8 mouse cellular contexts compared by ENCODE assay signal in genomic region chr5:62706900-62707299, GRCm38 (mm10). TPM values are rescaled to one million over a fixed set of nuclear protein-coding genes. Genes with fewer than 3 reads are reported as not detected.
A peak's percentile ranks its signal among the peaks of the same experiment; 100 is the strongest.
DNase-seq lines count a peak whose midpoint lies in the region; ATAC-seq and TF ChIP-seq lines count a peak whose summit lies in the region.

No protein-coding gene starts in this region.

- no peaks in the 10 kb centered on the region for H3K27me3 ChIP-seq in kidney, embryonic 15.5 days
- H3K27me3 ChIP-seq in forebrain, postnatal 0 days (ENCODE audit: insufficient read depth, low read length): no peaks in the 10 kb centered on the region
- H3K27me3 ChIP-seq in midbrain, embryonic 16.5 days (ENCODE audit: control insufficient read depth, insufficient read depth, low read depth, low read length): no peaks in the 10 kb centered on the region

- DNase-seq in kidney, adult 9 months: peak; percentile 24
- DNase-seq in cerebellum, adult 11 months: peak; percentile 3
- peak; percentile 84 for DNase-seq in forebrain, postnatal 0 days
- DNase-seq in layer of hippocampus, postnatal 10 days (ENCODE audit: low spot score in 2 of 2): peak; percentile 49 to 65
- no peak for DNase-seq in urinary bladder, postnatal 36 days (ENCODE audit: low spot score in 2 of 2)
- no peak for DNase-seq in spleen, postnatal 4 days (ENCODE audit: low spot score in 2 of 2)

- H3K9me3 ChIP-seq in kidney, embryonic 15.5 days (replicated peaks): no peaks in the 10 kb centered on the region
- H3K9me3 ChIP-seq in forebrain, postnatal 0 days (ENCODE audit: low read length): no peaks in the 10 kb centered on the region
- H3K9me3 ChIP-seq in midbrain, embryonic 16.5 days (replicated peaks; ENCODE audit: control insufficient read depth, low read length, poor library complexity, severe bottlenecking): no peaks in the 10 kb centered on the region

- H3K4me2 ChIP-seq in kidney, embryonic 15.5 days: no peak overlapping the region
- no peak overlapping the region for H3K4me2 ChIP-seq in forebrain, postnatal 0 days (ENCODE audit: low read depth)
- peak overlapping the region; percentile 30 for H3K4me2 ChIP-seq in midbrain, embryonic 16.5 days (ENCODE audit: low read length)

- no peaks in the 10 kb centered on the region for H3K36me3 ChIP-seq in kidney, embryonic 15.5 days
- no peaks in the 10 kb centered on the region for H3K36me3 ChIP-seq in forebrain, postnatal 0 days (ENCODE audit: insufficient read depth)
- H3K36me3 ChIP-seq in midbrain, embryonic 16.5 days (ENCODE audit: control insufficient read depth, insufficient read depth, low read length): no peaks in the 10 kb centered on the region

- no peak overlapping the region for H3K4me3 ChIP-seq in kidney, embryonic 15.5 days (replicated peaks)
- no peak overlapping the region for H3K4me3 ChIP-seq in forebrain, postnatal 0 days (ENCODE audit: low read depth, low read length)
- no peak overlapping the region for H3K4me3 ChIP-seq in midbrain, embryonic 16.5 days (ENCODE audit: low read depth, low read length)

- TF ChIP-seq CTCF in forebrain, postnatal 0 days (IDR thresholded peaks at IDR 0.05; ENCODE audit: low read depth): peak; percentile 89

- no peak overlapping the region for H3K9ac ChIP-seq in kidney, embryonic 15.5 days
- H3K9ac ChIP-seq in forebrain, postnatal 0 days: no peak overlapping the region
- H3K9ac ChIP-seq in midbrain, embryonic 16.5 days (ENCODE audit: low read depth, low read length): no peak overlapping the region

- H3K27ac ChIP-seq in kidney, embryonic 15.5 days: no peak overlapping the region
- no peak overlapping the region for H3K27ac ChIP-seq in forebrain, postnatal 0 days (ENCODE audit: low read depth, low read length)
- H3K27ac ChIP-seq in midbrain, embryonic 16.5 days (ENCODE audit: low read length): no peak overlapping the region

- ATAC-seq in kidney, embryonic 15.5 days (replicated peaks; ENCODE audit: low FRiP score): no peak
- peak; percentile 97 for ATAC-seq in forebrain, postnatal 0 days
- peak; percentile 96 for ATAC-seq in midbrain, embryonic 16.5 days

- 65% methylated on average over 7 of the region's 7 CpGs for WGBS in kidney, embryonic 15.5 days
- WGBS in forebrain, postnatal 0 days: 15% methylated on average over 7 of the region's 7 CpGs
- WGBS in midbrain, embryonic 16.5 days: 14% methylated on average over 7 of the region's 7 CpGs

- H3K4me1 ChIP-seq in kidney, embryonic 15.5 days: no peaks in the 10 kb centered on the region
- no peaks in the 10 kb centered on the region for H3K4me1 ChIP-seq in forebrain, postnatal 0 days (ENCODE audit: insufficient read depth)
- peaks cover 8% of the 10 kb centered on the region; the same call in 1 of the 2 replicates for H3K4me1 ChIP-seq in midbrain, embryonic 16.5 days (ENCODE audit: control insufficient read depth, insufficient read depth, low read length)

RNA-seq across cellular contexts. Expression of gene Arap2, which starts 59.1 kb away (rescaled TPM):
- 3.3 and 3.8 TPM in 2 replicates for polyA plus RNA-seq in kidney, embryonic 15.5 days (2015; fragmentation: Nextera tagmentation; extraction: Ambion mirVana)
- total RNA-seq in forebrain, postnatal 0 days (2014; rRNA removed): 18.8 and 22.2 TPM in 2 replicates
- 6.8 and 8.4 TPM in 2 replicates for polyA plus RNA-seq in forebrain, postnatal 0 days (2015; fragmentation: Nextera tagmentation; extraction: Ambion mirVana)
- total RNA-seq in layer of hippocampus, postnatal 10 days (2021): 10 to 100 TPM; 36.4 to 50.9 TPM
- polyA plus RNA-seq in midbrain, embryonic 16.5 days (2015; fragmentation: Nextera tagmentation; extraction: Ambion mirVana): 6.0 and 8.1 TPM in 2 replicates

Comparison
In these comparisons a context has a peak if more than half of its experiments do, and no peak if none do; other contexts are left out.
1. DNase-seq: peak in kidney, adult 9 months (single experiment), cerebellum, adult 11 months (single experiment), forebrain, postnatal 0 days (single experiment) and layer of hippocampus, postnatal 10 days (2 of 2); none in urinary bladder, postnatal 36 days (0 of 2) and spleen, postnatal 4 days (0 of 2).